Mouse (Mus musculus) ES-Bruce4 (cell line): ENCODE data around the gene Ndufc1.

ENCODE experiments used
- CTCF ChIP-seq: IDR thresholded peaks from one replicate; pipeline ENCODE4 v1.8.1; 2011; ENCODE audit warnings: low read depth, low read length
- EP300 ChIP-seq: IDR thresholded peaks from 2 replicates; pipeline ENCODE4 v1.6.1; 2011; ENCODE audit warnings: low read depth, low read length; ENCODE audit not compliant: insufficient read depth

DNA sequence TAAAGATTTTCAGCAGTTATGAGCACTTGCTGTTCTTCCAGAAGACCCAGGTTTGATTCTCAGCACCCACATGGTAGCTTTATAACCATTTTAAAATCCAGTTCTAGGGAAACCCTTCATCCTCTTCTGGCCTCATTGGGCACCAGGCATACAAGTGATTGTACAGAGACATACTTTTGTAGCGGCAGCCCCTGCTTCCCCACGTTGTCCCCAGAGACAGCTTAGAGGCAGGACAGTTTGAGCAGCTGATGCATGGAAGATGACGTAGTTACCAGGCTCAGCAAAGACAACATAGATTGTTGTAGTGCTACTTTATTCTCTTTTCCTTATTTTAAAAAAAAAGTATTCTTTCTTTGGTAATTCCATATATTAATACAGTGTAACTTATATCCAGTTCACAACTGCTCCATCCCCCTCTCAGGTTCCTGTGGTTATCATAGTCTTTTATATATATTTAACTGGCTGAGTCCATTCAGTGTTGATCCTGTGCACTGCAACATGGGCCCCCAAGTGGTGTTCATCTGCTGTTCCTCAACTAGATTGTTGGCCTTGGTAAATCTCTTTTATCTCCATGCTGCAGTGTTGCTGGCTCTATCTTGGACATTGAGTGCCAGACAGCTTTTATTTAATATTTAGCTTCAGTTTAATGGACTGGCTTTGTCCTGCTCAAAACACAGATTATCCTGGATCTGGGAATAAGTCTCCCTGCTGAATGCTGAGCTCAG is 26.2 kb upstream of the Ndufc1 start:
- no peak for TF ChIP-seq EP300
- TF ChIP-seq CTCF, result no peak
